Mouse (Mus musculus) right cerebral cortex, postnatal 10 days (tissue): ENCODE results near the gene Prokr1.
"Not testable (repeated sequence)": the region's sequence is repeated elsewhere in the genome, so short reads cannot be mapped to it uniquely, and the experiment has no call there.

ENCODE experiments used
- DNase-seq, 2 experiments: peaks; one replicate each; pipeline ENCODE4 v3.0.0; 2021; ENCODE audit warnings: low spot score in 2 of 2

Gene Prokr1

GRCm38 (mm10) chr6:87590394-87591281 is at the start of gene Prokr1:
TSS of gene Prokr1 (minus strand) at chr6:87590743.
- no peak for DNase-seq

DNA sequence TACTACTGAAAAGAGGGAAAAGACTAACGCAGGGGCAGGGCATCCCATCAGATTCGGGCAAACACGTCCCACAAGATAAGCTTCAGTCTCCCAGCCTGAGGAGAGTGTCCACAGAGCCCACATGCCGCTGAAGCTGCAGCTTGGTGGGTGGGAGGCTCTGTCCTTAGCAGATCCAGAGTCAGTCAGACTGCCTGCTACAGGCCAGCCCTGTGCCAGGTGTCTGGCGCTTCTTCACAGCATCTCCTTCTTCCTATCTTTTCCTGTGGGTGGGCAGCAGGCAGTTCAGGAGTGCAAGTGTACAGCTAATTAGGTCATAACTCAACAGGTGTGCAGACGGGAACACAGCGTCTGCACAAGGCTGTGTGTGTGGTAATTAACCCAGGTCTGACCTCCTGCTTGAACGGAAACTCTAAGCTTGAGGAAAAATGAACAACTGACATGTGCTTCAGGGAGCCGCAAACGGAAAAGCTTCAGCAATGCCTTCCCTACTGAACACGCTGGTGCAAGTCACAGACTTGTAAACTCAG is 47.7 kb upstream of the Prokr1 start:
- no peak for DNase-seq

GRCm38 (mm10) chr6:87632176-87632575 is 41.6 kb upstream of the Prokr1 start:
- DNase-seq = no peak

DNA sequence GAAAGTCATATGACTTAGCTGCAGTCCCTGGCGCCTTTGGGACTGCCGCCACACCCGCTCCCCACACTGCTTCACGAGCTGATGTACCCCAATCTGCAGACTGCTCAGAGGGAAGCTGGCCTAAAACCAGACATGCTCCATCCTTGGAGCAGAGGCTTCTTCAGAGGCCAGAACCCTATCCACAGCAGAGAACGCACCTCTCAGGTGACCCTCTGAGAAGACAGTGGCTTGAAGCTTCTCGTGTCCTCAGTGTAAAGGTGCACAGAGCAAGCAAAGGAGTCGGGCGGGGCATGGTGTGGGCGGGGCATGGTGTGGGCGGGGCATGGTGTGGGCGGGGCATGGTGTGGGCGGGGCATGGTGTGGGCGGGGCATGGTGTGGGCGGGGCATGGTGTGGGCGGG is 38.4 kb upstream of the Prokr1 start:
- DNase-seq = not testable (repeated sequence)

DNA sequence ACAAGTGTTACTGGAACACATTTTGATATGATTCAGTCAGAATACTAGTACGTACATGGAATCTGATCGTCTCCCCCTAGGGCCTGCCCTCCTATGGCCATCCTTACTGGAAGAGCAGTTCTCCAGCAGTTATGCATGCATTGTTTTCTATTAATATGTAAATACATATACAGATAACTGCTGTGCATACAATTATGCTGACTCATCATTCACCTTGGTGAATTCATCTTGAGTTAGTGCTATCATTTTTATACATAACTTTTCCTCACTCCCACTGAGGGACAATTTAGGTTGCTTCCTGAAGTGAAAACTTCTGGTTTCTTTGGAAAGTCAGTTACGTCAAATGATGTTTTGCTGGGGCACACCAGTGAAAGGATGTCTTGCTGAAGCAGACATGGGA is 32.6 kb upstream of the Prokr1 start:
- DNase-seq = no peak

- DNase-seq = peak; percentile 41
These were observed 30.7 kb upstream of the Prokr1 start for GRCm38 (mm10) chr6:87621281-87621680.

GRCm38 (mm10) chr6:87618021-87618420 is 27.5 kb upstream of the Prokr1 start:
- DNase-seq = no peak

GRCm38 (mm10) chr6:87615696-87616083 is 25.1 kb upstream of the Prokr1 start:
- peak in 1 of 2 experiments; percentile 32 for DNase-seq

DNA sequence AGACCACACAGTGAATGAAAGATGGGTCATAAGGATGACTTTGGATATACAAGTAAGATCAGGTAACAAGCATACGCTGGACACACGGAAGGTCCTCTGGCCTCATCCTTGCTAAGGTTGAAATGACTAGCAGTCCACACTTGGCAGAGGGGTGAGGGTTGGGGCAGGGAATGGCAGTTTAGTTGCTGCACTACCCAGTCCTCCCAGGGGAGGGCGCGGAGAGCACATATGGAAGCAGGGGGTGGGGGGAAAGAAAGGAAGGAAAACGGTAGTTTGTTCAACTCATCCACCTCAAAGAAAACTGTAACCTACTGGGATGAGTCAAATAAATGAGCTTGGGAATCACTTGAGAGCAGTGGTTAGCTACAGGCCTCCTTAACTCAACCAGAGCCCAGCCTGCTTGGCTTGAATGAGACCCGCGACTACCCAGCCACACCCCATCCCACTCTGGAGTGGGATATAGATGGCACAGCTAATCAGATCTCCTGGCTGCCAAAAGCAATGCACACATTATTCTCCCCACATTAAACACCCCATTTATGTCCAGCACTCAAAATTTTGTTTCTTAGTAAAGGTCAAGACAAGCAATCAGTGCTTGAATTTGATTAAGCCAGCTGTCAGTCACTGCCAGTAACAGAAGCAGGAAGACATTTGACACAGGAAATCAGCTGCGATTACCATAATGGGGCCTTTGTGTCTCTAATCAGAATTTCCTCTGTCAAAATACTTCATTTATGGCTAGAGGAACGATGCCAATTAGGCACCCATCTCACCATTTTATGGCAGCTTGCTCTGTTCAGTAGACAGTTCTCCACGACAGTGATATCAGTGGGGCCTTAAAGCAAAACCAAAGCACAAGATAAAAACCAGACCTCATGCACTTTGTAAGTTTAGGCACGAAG is 24.5 kb upstream of the Prokr1 start:
- peak in 1 of 2 experiments; percentile 28 for DNase-seq

DNA sequence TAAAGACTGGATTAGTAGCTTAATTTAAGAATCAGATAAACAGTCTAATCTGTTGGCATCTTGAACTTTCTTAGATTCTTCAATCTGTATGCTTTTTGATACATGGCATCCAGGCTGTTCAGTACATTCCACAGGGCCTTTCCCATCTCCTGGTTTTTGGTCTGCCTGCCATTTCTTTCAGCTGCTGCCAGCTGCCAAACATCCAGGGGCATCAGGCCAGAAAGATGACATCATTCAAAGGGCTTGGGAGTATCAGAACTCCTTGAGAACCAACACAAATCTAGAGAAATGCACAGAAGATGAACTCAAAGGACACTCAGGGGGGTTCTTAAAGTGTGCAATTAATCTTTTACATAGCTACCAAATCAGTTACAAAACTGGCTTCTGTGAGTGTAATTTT is 9.3 kb upstream of the Prokr1 start:
- DNase-seq = peak; percentile 53 to 67

GRCm38 (mm10) chr6:87597116-87597833 is 6.7 kb upstream of the Prokr1 start:
- peak; percentile 57 to 60 for DNase-seq

GRCm38 (mm10) chr6:87594188-87594587 is 3.6 kb upstream of the Prokr1 start:
- DNase-seq = no peak

DNA sequence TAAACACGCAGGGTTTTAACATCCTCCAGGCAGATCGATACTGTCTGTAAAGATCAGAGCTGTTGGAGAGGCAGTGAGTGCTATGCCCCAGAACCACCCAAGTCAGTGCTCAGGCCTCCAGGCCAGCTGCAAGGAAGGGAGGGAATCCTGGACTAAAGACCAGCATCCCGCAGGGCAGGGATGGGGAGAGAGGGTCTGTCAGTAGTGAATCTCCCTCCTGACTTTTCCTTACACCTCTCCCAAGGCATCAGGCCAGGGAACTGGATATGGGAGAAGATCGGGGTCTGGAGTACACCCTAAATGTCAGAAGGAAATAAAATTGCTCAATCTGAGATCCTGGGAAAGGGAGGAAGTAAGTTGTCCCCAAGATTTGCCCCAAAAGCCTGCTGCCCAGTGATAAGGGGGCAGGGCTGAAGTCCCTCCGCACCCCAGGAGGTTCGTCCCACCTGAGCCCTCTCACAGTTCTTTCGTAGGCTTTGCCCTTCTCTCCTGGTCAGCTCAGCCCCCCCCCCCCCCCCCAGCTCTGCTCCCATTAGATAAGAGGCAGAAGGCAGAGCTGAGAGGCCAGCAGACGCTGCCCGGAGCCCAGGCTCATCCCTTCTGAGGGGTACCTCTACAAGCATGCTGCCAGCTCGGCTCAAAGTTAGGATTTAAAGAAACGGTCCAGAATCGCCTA is 687 bp downstream of the Prokr1 start:
- DNase-seq = no peak

- no peak for DNase-seq
These were observed 6.6 kb downstream of the Prokr1 start for GRCm38 (mm10) chr6:87583991-87584390.

DNA sequence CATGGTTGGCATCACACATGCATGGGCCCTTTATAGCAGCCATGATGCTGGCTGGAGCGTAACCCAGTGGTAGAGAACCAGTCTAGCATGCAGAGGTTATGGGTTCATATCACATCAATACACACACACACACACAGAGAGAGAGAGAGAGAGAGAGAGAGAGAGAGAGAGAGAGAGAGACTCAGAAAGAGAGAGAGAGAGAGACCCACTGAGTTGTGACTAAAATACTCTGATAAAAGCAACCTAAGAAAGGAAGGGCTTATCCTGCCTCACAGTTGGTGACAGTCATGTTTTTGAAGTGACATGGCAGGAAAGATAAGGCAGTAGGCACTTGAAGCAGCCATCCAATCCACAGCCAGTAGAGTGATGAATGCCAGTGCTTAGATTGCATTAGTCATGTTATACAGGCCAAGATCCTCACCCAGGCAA is 7.3 kb downstream of the Prokr1 start:
- DNase-seq = no peak

DNA sequence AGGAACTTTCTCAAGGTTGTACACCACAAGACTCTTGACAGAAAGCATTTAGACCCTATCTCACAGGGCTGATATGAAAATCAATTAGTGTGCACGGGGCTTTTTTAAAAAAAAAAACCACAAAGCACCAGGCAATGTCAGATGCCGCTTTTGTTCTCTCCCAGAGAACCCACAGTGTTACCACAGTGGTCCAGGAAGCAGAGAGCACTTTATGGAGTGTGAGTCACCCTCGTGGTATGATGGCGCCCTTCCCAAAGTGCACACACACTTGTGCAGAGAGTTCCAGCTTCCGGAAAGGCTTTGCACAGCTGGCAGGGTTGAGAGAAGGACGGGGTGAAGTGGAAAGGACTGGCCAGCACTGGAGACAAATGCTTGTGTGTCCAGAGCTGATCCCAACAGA is 8.1 kb downstream of the Prokr1 start:
- no peak for DNase-seq

DNA sequence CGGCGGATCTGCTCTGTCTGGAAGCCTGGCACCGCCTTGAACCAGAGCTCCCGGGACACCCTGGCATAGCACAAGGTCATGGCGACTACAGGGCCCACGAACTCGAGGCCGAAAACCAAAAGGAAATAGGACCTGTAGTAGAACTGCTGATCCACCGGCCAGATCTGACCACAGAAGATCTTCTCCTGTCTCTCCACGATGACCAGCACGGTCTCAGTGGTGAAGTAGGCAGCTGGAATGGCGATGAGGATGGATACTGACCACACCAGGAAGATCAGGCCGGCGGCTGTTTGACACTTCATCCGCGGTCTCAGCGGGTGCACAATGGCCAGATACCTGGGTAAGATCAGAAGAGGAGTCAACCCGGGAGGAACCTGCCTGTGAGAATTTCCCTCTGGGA is 9.0 kb downstream of the Prokr1 start:
- peak in 1 of 2 experiments; percentile 9 for DNase-seq

GRCm38 (mm10) chr6:87581071-87581470 is 9.5 kb downstream of the Prokr1 start:
- peak in 1 of 2 experiments; percentile 11 for DNase-seq

DNA sequence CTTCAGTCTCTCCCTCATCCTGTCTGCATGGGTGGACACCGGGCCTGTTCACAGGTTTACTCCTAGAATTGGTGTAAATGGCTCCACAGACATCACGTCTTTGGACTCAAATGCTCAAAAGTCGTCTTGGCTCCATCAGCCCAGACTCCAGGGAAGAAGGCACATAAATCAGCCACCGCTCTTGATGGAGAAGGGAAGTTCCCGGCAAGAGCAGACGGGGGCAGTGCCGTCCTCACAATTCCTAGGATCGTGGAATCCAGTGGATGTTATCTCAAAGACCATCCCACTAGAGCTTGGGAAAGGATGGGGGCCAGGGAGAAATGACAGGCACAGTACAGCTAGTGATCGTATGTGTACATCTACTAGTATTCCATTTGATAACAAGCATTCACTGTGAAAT is 12.3 kb downstream of the Prokr1 start:
- peak in 1 of 2 experiments; percentile 37 for DNase-seq

GRCm38 (mm10) chr6:87576648-87577330 is 13.8 kb downstream of the Prokr1 start:
- no peak for DNase-seq
